Mouse (Mus musculus) embryonic facial prominence, embryonic 13.5 days (tissue): Measurements from ENCODE around the gene Adamts14. TPM values are rescaled to one million over a fixed set of nuclear protein-coding genes. Genes with fewer than 3 reads are reported as not detected.

Experiments
- ATAC-seq: fragments of 200-750 bp; cut with Nextera tagmentation; 2 replicates; pipeline ENCODE4 v1.8.0; 2017; ENCODE audit warnings: low read depth; ENCODE audit not compliant: insufficient number of reproducible peaks, insufficient read depth, low FRiP score, low TSS enrichment
- H3K27ac ChIP-seq: fragments of 300-500 bp; sonication (generic); 2 replicates; pipeline ENCODE4 v1.5.1; 2015; ENCODE audit warnings: moderate library complexity, mild to moderate bottlenecking, inconsistent platforms
- H3K27me3 ChIP-seq: fragments of 300-500 bp; sonication (generic); 2 replicates; pipeline ENCODE4 v1.6.1; 2015; ENCODE audit warnings: mild to moderate bottlenecking, inconsistent platforms
- H3K36me3 ChIP-seq: fragments of 300-500 bp; sonication (generic); 2 replicates; pipeline ENCODE4 v1.6.1; 2015; ENCODE audit warnings: mild to moderate bottlenecking, inconsistent platforms
- H3K4me1 ChIP-seq: fragments of 300-500 bp; sonication (generic); 2 replicates; pipeline ENCODE4 v1.6.1; 2015; ENCODE audit warnings: inconsistent platforms
- H3K4me2 ChIP-seq: fragments of 300-500 bp; sonication (generic); 2 replicates; pipeline ENCODE4 v1.6.1; 2015; ENCODE audit warnings: moderate library complexity, mild to moderate bottlenecking, inconsistent platforms
- H3K4me3 ChIP-seq: fragments of 300-500 bp; sonication (generic); 2 replicates; pipeline ENCODE4 v1.5.1; 2015; ENCODE audit warnings: mild to moderate bottlenecking, inconsistent platforms
- H3K9ac ChIP-seq: fragments of 300-500 bp; sonication (generic); 2 replicates; pipeline ENCODE4 v1.6.1; 2015; ENCODE audit warnings: mild to moderate bottlenecking, inconsistent platforms
- H3K9me3 ChIP-seq: fragments of 300-500 bp; sonication (generic); 2 replicates; pipeline ENCODE4 v1.6.1; 2016; ENCODE audit warnings: inconsistent platforms
- WGBS: fragments of 180-500 bp; shearing (Covaris S2); methylation state at CpG from one replicate; pipeline ENCODE4 v1.1.7; 2015; ENCODE audit warnings: mixed read lengths; 5-methylcytosine and 5-hydroxymethylcytosine counted together
- polyA plus RNA-seq: library from polyadenylated mRNA; unstranded; fragments of >200 nt; fragmentation: Nextera tagmentation; extraction: Ambion mirVana; gene quantifications from 2 replicates; pipeline ENCODE4 v1.2.1, GENCODE M21; 2015

Gene Adamts14
- polyA plus RNA-seq, 1 experiment from 2014 or later: 2.9 TPM

DNA sequence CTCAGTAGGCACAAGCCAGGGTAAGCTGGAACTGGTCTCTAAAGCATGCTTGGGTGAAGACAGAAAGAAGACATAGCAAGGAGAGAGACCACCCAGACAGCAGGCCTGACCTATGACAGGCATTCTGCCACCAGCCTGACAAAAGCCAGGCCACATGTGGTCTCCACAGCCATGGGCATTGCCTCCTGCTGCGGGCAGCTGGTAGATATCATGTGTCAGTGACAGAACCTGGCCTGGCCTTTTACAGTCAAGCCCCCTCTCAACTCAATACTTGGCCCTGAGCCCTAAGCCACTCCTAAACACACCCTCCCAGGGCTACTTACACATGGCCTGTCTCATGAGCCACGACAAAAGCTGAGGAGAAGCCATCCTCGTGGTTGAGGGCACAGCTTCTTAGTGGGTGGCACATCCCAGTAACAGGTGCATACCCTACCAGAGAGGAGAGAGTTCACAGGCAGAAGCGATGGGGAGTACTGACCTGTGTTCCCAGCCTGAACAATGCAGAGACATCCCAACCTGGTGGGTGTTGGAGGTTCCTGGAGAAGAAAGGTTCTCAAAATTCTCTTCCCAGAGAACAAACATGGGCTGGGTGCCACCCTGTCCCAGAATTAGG lies 46.3 kb downstream of the Adamts14 start:
- WGBS: 52% methylated on average over 4 of the region's 4 CpGs

DNA sequence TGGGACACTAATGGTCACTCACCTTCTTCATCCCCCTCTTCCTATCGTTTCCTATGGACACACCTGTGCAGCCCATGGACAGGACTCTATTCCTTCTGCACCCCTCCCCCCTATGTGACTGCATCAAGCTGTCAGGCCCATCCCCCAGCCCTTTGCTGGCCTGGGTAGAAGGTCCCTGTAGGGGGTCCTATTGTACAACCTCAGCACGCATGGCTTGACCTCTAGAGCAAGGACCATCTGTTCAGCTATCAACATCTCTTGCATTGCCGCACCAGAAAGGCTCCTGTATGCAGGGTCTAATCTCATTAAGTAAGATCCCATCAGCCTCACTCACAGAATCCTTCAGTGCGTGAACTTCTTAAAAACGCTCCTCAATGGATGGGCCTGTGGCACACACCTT lies 47.5 kb downstream of the Adamts14 start:
- Histone ChIP-seq H3K9me3 (no peaks in the 10 kb centered on the region), H3K4me2 (no peak overlapping the region), H3K27me3 (no peaks in the 10 kb centered on the region), H3K4me1 (0 out of 2 replicates have a peak, but pooled peaks cover 5% of the 10 kb centered on the region), H3K36me3 (no peaks in the 10 kb centered on the region), H3K4me3 (no peak overlapping the region), H3K27ac (no peak overlapping the region), H3K9ac (no peak overlapping the region)
- ATAC-seq: no peak
- WGBS: 80% methylated on average over 5 of the region's 5 CpGs

More for the DNA sequence above, 46.3 kb downstream of the Adamts14 start:
- Histone ChIP-seq H3K27ac (no peak overlapping the region), H3K9me3 (no peaks in the 10 kb centered on the region), H3K27me3 (no peaks in the 10 kb centered on the region), H3K36me3 (no peaks in the 10 kb centered on the region), H3K9ac (no peak overlapping the region), H3K4me3 (no peak overlapping the region), H3K4me2 (no peak overlapping the region), H3K4me1 (0 out of 2 replicates have a peak, but pooled peaks cover 5% of the 10 kb centered on the region)
- ATAC-seq: no peak

DNA sequence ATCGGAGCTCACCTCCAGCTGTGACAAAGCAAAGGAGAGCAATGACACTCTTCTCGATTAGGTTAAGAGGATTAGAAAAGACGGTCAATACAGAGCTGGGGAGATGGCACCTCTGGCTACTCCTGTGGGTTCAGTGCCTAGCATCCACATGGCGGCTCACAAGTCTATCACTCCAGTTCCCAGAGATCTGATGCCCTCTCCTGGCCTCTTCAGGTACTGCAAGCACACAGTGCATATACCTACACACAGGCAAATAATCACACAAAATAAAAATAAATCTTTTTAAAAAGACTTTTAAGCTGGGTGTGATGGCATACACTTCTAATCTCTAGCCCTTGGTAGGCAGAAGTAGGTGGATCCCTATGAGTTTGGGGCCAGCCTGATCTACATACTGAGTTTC lies 53.9 kb downstream of the Adamts14 start:
- 93% methylated on average over 4 of the region's 4 CpGs for WGBS
- ATAC-seq: no peak; the same call in 1 of the 2 replicates
- no peaks in the 10 kb centered on the region for H3K27me3 ChIP-seq

DNA sequence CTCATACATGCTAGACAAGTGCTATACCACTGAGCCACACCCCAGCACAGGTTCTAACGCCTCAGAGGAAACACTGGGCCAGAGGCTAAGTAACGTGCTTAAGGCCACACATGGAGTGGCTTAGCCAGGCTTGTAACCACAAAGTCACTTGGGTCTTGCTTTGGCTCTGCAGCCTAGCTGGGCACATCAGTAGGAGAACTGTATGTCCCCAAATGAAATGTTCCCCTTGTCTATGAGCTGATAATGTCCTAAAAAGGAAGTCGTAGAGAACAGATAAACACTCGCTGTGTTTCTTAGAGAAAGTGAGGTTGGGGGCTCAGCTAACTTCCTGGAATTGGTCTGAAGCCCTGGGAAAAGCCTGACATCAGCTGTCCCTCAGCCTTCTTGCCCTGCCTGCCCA lies 57.1 kb downstream of the Adamts14 start:
- H3K4me1 ChIP-seq: peaks cover 4% of the 10 kb centered on the region; the same call in 1 of the 2 replicates
- no peak overlapping the region for H3K27ac ChIP-seq
- H3K27me3 ChIP-seq: peaks cover 9% of the 10 kb centered on the region
- H3K9ac ChIP-seq: no peak overlapping the region
- WGBS: 87% methylated on average over 4 of the region's 4 CpGs
- peaks cover 8% of the 10 kb centered on the region for H3K9me3 ChIP-seq
- peaks cover 9% of the 10 kb centered on the region; the same call in 1 of the 2 replicates for H3K36me3 ChIP-seq
- no peak overlapping the region for H3K4me2 ChIP-seq
- ATAC-seq: no peak
- no peak overlapping the region for H3K4me3 ChIP-seq

More for the DNA sequence above, 53.9 kb downstream of the Adamts14 start:
- peaks cover 8% of the 10 kb centered on the region for H3K9me3 ChIP-seq
- peaks cover 9% of the 10 kb centered on the region; the same call in 1 of the 2 replicates for H3K36me3 ChIP-seq
- no peak overlapping the region for H3K4me2 ChIP-seq
- H3K9ac ChIP-seq: no peak overlapping the region
- no peak overlapping the region for H3K27ac ChIP-seq
- no peak overlapping the region for H3K4me3 ChIP-seq
- H3K4me1 ChIP-seq: no peaks in the 10 kb centered on the region

DNA sequence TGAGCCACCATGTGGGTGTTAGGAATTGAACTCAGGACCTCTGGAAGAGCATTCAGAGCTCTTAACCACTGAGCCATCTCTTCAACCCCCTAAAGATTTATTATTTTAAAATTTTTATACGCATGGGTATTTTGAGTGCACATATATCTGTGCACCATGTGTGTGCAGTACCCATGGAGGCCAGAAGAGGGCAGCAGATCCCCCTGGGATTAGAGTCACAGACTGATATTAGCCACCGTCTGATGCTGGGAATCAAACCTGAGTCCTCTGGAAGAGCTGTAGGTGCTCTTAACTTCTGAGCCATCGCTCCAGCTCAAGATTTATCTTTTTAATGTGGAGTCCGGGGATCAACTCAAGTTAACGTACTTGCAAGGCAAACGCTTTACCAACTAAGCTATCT lies 57.6 kb downstream of the Adamts14 start:
- Histone ChIP-seq H3K4me2 (no peak overlapping the region), H3K9me3 (peaks cover 8% of the 10 kb centered on the region), H3K4me3 (no peak overlapping the region), H3K4me1 (peaks cover 4% of the 10 kb centered on the region; the same call in 1 of the 2 replicates), H3K27ac (no peak overlapping the region), H3K27me3 (peaks cover 9% of the 10 kb centered on the region), H3K36me3 (peaks cover 9% of the 10 kb centered on the region; the same call in 1 of the 2 replicates), H3K9ac (no peak overlapping the region)
- no peak for ATAC-seq
- 96% methylated on average over 6 of the region's 6 CpGs for WGBS

DNA sequence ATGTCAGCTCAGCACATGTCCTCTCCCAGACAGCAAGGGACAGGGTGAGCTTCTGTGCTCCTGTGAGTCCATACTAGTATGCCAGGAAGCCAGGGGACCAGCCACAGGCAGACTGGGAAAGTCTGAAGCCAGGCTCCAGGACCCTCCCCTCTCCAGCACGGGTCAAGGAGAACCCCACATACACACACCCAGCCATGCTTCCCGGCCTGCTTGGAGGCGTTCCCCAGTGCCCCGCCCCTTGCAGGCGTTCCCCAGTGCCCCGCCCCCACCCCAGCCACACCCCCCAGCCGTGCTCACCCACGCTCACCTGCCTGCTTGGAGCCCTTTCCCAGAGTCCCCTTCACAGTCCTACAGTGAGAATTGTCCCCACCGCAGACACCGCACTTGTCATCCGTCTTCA lies 60.4 kb downstream of the Adamts14 start:
- WGBS: 10% methylated on average over 11 of the region's 11 CpGs
- no peak overlapping the region for H3K27ac ChIP-seq
- H3K4me1 ChIP-seq: peaks cover 7% of the 10 kb centered on the region; the same call in 1 of the 2 replicates
- H3K9me3 ChIP-seq: peaks cover 3% of the 10 kb centered on the region
- ATAC-seq: no peak
- H3K36me3 ChIP-seq: no peaks in the 10 kb centered on the region; the same call in 1 of the 2 replicates
- no peak overlapping the region for H3K4me3 ChIP-seq
- H3K27me3 ChIP-seq: peaks cover 9% of the 10 kb centered on the region
- no peak overlapping the region for H3K9ac ChIP-seq
- H3K4me2 ChIP-seq: no peak overlapping the region

DNA sequence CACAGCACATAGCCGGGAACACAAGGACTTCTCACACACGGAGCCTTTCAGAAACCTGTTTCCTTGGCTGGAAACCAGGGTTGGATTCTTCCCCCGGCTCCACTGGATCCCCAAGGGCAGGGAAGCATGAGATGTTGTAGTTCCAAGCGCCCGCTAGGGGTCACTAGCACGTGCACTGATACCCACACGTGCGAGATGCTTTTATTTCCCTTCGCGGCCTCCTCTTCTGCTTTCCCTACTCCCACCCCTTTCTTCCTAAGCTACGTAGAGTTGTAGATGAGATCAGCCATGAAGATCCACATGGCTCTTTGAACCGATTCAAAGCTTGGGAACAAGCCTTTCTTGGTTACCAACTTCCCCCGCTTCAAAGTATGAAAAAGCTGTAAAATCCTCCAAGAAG lies 61.5 kb downstream of the Adamts14 start:
- Histone ChIP-seq H3K4me1 (peaks cover 7% of the 10 kb centered on the region; the same call in 1 of the 2 replicates), H3K27ac (no peak overlapping the region), H3K4me3 (no peak overlapping the region), H3K27me3 (peaks cover 9% of the 10 kb centered on the region), H3K9ac (no peak overlapping the region), H3K9me3 (peaks cover 3% of the 10 kb centered on the region), H3K36me3 (no peaks in the 10 kb centered on the region; the same call in 1 of the 2 replicates), H3K4me2 (no peak overlapping the region)
- no peak for ATAC-seq
- WGBS: 10% methylated on average over 13 of the region's 13 CpGs

DNA sequence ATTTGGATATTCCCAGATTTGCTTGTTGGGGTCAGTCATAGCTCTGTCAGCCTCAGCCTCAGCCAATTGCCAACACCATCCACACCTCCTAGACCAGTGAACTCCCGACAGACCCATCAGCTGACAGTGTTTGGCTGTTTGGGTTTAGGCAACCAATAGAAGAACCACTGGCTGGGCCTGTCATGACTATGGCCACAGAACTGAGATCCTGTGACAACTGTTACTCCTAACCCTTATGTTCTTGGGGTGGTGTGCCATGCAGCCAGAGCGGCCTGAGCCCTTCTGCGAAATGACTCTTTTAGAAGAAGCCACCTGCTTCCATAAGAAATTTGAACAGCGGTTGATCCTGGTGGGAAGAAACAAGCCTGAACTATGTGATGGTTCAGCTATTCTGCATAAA lies 62.1 kb downstream of the Adamts14 start:
- H3K9me3 ChIP-seq: peaks cover 3% of the 10 kb centered on the region
- ATAC-seq: no peak
- peaks cover 7% of the 10 kb centered on the region; the same call in 1 of the 2 replicates for H3K4me1 ChIP-seq
- H3K4me2 ChIP-seq: no peak overlapping the region
- no peaks in the 10 kb centered on the region; the same call in 1 of the 2 replicates for H3K36me3 ChIP-seq
- H3K4me3 ChIP-seq: no peak overlapping the region
- H3K27me3 ChIP-seq: peaks cover 9% of the 10 kb centered on the region
- H3K27ac ChIP-seq: no peak overlapping the region
- WGBS: 80% methylated on average over 4 of the region's 4 CpGs
- no peak overlapping the region for H3K9ac ChIP-seq

DNA sequence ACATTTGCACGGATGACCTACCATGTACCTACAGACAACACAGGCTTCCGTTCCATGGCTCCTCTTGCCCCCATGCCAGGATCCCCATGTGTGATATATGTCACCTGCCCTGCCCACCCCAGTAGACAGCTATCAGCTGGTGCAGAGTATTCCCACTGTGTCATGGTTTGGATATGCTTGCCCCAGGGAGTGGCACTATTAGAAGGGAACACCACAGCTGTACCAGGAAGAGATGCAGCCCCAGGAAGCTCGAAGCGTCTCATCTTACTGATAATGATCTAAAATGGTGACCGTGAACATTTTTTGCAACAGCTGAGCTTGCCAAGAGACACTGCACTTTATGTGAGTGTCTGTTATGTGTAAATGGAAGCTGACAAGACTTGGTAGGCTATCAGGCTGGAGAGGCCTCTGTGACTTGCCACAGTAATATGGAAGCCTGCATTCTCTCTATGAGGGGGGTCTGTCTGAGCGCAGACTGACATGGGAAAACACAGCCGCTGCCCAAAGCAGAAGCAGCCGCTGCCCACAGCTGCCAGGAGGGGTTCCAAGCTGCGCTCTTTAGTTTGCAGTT lies 65.0 kb downstream of the Adamts14 start:
- Histone ChIP-seq H3K4me2 (no peak overlapping the region), H3K27ac (no peak overlapping the region), H3K36me3 (no peaks in the 10 kb centered on the region), H3K9ac (no peak overlapping the region), H3K4me3 (no peak overlapping the region), H3K27me3 (peaks cover 6% of the 10 kb centered on the region; the same call in 1 of the 2 replicates), H3K4me1 (peaks cover 7% of the 10 kb centered on the region; the same call in 1 of the 2 replicates), H3K9me3 (no peaks in the 10 kb centered on the region)
- no peak for ATAC-seq
- 64% methylated on average over 9 of the region's 9 CpGs for WGBS

DNA sequence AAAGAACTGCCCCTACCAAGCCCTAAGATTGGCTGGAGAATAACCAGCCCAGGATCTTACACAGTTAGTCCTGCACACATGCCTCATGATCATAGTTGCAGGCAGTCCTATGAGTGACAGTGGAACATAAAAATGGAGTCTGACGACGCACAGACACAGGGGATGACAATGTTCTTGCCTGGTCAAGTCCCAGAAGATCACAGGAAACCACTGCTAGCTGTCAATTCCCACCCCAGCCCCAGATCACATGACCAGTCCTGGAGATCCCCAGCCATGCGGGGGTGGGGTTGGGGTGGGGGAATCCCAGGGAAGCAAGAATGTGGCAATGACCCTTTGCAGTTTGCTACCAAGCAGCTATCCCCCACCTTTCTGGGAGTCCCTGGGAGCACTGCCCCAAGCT lies 69.3 kb downstream of the Adamts14 start:
- H3K27ac ChIP-seq: no peak overlapping the region
- no peak overlapping the region for H3K4me3 ChIP-seq
- no peaks in the 10 kb centered on the region for H3K27me3 ChIP-seq
- H3K4me2 ChIP-seq: no peak overlapping the region
- WGBS: 65% methylated on average over 3 of the region's 3 CpGs
- no peaks in the 10 kb centered on the region for H3K36me3 ChIP-seq
- H3K9ac ChIP-seq: no peak overlapping the region
- ATAC-seq: no peak
- no peaks in the 10 kb centered on the region for H3K9me3 ChIP-seq
- H3K4me1 ChIP-seq: 0 out of 2 replicates have a peak, but pooled peaks cover 4% of the 10 kb centered on the region

DNA sequence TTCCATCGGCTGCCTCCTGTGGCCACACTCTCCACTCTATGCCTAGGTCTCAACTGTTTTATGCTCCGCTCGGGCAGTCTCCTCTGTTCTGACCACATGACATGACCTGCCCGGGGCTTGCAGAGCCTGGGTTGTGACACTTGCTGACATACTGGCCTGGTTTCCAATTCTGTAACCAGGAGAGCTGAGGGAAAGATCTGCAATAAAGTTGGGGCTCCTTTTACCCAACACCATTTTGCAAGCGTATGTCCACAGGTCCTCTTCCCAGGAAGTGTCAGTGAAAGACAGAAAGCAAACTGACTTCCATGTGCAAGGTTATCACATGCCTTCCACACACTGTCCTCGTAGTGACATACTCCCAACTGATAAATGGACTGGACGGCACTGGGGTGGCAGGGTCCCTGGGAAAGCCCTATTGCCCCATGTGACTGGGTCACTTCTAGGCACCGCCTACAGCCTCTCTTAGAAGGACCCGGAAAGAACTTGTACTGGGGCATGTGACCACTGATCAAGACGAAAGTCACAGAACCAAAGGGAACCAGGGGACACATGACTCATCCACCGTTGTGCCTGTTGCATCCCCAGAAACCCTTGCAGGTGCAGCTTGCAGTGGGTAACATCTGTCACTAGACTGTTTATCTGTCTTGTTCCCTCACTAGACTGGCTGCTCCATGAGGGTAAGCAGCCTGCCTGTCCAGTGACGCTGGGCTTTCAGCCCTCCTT lies 71.5 kb downstream of the Adamts14 start:
- no peak overlapping the region for H3K4me2 ChIP-seq
- no peak for ATAC-seq
- no peaks in the 10 kb centered on the region for H3K36me3 ChIP-seq
- H3K4me3 ChIP-seq: no peak overlapping the region
- 75% methylated on average over 12 of the region's 12 CpGs for WGBS
- H3K27me3 ChIP-seq: no peaks in the 10 kb centered on the region
- H3K9ac ChIP-seq: no peak overlapping the region
- no peaks in the 10 kb centered on the region for H3K9me3 ChIP-seq
- H3K4me1 ChIP-seq: no peaks in the 10 kb centered on the region
- no peak overlapping the region for H3K27ac ChIP-seq
